Mouse (Mus musculus) retina, postnatal 7 days (tissue): ENCODE results near the gene Mus81.
"Not testable (repeated sequence)": the region's sequence is repeated elsewhere in the genome, so short reads cannot be mapped to it uniquely, and the experiment has no call there.

Experiments
- DNase-seq: peaks from one replicate; pipeline ENCODE4 v3.0.0-alpha.2; 2012; ENCODE audit warnings: low read depth, low spot score

Mus81 gene

DNA sequence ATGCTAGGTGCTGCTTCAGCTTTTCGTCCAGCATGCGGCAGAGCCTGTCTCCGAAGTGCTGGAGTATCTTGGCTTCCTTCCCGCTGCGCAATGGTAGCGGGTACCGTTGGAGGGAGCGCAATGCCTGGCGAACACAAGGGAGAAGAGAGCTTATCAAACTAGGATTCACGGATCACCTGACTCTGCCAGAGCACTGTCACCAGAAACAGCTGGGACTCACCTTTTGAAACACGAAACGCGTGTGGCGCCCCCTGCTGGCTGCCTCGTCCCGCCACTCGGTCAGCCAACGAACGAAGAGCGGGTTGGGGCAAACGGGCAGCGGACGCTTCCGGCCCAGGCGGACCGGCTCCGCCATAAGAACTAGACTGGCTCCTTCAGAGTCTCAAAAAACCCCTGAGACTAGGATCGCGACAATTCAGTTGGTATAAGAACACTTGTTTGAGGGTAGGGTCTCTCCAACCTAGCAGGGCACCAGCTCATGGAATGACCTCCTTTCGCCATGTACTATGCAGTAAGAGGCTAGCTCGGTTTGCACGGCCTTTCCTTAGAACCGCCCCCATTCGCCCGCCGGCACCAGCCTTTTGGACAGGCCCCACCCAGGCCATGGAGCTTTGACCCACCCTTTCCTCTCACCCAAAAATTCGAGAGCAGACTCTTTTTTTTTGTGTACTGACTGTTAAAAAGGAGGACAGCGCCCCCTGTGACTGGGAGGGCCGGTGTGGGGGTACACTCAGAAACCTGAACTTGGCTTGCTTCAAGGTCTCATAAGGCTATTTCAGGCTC, at the start of gene Mus81:
TSS of gene Mus81 (minus strand) at position 635 of the 783 bp plus-strand sequence.
- peak; percentile 81 for DNase-seq

DNA sequence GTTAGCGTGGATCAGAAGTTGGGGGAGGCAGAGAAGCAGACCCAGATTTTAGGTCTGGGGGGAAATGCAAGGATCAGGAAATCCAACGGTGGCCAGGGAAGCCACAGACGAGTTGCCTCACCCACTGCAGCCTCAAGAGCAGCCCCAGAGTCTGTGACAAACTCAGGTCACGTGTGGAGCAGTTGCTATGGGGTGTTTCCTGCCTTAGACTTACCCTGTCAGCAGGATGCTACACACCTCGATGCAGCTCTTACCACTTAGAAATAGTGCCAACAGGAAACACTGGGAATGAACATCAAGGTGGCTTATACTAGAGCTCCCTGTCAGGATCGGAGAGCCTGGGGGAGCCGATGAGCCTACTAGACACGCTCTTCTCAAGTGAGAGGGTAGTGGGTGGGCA, 44.3 kb upstream of the Mus81 start:
- DNase-seq = no peak

DNA sequence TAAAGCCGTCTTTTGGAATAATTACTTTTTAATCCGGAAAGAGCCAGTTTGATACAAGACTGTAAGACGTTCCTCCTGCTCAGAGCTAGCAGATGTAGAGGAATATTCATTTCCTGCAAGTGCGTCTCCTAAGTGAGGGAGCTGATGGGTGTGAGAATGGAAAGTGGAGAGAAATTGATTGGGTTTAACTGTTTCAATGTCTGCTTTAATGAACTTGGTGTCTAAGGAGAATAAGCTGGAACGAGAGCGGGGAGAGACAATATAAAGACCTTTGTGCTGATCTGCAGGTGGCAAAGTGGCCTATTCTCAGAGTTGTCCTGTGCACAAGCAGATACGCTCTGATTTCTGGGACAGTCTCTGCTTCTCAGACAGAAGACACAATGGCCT, 41.9 kb upstream of the Mus81 start:
- DNase-seq = no peak

DNA sequence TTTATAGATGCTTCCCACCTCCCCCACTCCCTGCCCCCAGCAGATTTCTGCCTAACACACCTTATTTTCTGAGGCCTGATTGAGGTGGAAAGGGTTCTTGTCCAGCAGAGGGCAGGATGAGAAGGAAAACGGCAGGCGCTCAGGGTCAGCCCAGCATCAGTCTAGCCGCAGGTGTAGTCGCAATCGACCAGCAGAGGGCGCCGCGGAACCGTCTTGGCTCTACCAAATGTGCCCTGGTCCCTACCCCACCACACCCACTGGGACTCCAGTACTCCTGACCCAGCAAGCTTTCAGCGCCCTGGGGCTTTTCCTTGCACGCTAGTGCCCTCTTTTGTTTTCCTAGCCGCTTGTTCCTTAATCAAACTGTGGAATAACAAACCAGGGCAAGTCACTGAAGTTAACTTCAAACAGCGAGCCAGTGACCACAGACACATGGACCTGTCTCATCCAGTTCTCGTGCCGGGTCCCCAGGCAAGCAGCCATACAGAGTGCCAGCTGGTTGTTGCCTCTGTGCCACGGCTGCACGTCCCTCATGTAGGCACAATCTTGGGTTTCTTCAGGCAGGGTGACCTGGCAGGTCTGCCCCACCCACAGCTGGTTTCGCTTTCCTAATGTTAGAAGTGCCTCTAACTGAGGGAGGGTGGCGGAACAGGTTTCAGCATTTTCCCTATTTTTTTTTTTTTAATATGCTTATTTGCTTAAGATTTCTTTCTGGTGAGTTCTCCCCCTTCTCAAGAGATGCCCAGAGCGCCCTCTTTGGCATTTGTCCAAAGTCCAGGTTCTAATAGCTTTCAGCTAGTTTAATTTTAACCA, 41.3 kb upstream of the Mus81 start:
- peak; percentile 84 for DNase-seq

DNA sequence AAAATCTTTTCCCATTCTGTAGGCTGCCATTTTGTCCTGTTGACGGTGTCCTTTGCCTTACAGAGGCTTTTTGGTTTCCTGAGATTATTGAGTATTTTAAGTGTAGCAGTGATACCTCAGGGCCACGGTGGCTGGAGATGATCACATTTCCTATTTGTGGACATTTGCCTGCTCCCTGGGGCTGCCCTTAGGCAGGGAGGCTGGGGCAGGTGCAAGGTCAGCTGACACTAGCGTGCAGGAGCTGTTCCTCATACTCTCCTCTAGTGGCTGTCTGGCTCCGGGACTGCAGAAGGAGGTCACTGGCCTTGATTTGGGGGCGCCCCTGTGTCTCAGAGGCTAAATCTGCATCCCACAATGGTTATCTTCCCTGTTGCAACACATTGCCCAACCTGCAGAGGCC, 37.0 kb upstream of the Mus81 start:
- DNase-seq = no peak

DNA sequence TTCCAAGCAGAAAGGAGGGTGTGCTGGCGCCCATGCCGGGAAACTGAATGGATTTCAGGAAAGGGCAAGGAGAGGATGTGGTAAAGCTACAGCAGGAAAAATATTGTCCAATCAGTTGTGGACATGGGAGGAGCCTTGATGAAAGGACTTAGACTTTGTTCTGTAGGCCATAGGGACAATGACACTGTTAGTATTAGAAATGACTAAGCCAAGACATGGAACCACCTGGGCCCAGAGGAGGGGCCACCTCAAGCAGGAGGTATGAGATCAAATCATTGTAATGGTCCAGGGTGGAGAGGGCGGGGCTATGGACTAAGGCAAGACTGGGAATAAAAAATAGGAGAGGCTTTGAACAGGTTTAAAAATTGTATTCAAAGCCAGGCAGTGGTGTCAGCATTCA, 30.5 kb upstream of the Mus81 start:
- no peak for DNase-seq

DNA sequence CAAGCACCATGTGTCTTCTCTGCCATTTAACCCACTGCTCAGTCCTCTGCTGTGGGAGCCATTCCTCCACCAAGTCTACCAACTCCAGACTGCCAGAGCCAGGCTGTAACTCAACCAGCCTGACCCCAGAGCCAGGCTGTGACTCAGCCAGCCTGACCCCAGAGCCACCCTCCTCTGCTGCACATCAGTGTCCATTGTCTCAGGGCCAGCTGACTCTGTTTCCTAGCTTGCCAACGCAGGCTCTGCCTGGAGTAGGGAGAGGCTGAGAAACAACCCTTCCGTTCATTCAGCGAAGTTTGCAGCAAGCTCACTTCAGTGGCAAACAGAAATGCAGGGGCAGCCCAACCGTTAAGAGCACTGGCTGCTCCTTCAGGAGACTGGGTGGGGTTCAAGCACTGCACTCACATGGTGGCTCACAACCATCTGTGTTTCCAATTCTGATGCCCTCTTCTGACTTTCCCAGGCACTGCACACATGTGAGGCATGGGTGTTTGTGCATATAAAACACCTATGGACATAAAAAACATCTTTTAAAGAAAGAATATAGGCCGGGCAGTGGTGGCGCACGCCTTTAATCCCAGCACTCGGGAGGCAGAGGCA, 28.8 kb upstream of the Mus81 start:
- DNase-seq = no peak

DNA sequence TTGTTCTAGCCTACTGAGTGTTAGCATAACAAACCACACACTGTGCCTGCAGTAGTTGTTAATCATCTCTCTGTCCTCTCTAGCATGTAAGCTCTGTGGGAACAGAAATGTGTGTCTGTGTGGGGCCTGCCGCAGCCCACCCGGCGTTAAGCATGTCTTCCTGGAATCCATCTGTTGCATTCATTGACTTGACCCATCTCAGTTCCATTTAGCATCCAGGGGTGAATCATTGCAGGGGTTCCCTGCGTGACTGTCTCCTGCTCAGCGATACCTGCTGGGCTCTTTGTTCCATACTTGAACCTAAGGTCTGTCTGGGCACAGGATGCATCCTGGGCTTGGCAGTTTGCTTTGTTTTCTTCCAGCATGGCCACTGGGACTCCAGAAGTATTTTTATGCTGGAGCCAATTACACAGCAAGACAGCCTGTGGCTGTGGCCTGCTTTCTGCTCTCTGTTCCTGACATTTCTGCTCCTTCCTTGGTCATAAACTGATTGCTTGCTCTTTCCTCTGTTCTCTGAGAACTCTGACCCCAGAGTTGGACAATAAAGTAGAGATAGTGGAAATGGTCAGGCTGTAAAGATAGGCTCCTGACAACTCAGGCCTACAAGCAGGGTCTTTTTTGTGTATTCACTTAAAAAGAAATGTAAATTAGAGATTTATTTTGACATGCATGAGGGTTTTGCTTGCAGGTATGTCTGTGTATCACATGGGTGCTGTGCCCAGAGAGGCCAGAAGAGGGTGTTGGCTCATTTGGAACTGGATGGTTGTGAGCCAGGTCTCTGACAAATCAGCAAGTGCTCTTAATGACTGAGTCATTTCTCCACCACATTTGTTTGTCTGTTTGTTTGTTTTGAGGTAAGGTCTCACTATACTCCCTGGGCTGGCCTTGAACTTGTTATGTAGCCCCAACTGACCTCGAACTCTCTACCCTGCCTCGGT, 27.9 kb upstream of the Mus81 start:
- no peak for DNase-seq

DNA sequence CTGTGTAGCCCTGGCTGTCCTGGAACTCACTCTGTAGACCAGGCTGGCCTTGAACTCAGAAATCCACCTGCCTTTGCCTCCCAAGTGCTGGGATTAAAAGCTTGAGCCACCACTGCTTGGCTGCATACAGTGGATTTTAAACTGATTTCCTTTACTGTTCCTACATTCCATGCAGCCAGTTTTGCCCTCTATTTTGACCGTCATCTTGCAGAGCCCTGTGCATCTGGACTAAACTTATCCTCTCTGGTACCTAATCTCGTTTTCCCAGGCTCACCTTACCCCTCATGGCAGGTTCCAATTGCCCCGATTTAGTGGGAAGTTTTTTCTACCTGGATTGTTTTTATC, 24.8 kb upstream of the Mus81 start:
- no peak for DNase-seq

DNA sequence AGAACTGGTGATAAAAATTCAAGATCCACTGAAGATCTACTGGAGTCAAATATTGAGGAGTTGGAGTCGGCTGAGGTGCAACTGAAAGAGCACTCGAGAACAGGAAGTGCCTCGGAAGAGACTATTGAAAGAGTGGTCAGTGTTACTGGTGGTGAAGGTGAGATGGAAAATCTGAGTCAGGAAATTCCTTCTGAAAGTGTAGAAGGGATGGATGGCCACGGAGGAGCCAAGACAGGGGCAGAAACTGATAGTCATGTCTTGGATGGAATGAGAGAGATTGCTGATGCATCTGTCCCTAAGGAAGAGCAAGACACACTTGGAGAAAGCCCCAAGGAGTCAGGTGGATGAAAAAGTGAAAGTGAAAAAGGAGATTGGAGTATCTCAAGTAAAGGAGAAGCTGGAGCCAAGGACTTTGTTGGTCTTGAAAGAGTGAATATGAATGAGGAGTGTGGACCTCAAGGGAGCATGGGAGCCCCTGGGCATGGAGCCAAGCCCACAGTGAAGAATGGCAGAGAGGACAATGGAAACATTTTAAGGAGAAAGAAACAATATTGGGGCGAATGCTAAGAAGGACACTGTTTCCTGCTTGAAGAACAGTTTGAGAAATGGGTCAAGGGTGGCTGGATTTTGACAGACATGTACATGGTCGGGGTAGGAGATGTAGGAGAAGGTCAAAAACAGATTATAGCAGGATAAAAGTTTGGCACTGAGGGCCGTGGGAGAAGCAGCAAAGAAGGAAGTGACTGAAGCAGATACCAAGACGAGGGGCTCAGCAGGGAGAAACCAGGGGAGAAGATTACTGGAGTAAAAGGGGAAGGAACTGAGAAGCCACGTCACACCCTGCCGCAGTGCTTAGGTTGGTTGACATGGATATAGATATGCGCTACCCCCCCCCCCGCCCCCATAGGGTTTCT, 24.1 kb upstream of the Mus81 start:
- DNase-seq = no peak

DNA sequence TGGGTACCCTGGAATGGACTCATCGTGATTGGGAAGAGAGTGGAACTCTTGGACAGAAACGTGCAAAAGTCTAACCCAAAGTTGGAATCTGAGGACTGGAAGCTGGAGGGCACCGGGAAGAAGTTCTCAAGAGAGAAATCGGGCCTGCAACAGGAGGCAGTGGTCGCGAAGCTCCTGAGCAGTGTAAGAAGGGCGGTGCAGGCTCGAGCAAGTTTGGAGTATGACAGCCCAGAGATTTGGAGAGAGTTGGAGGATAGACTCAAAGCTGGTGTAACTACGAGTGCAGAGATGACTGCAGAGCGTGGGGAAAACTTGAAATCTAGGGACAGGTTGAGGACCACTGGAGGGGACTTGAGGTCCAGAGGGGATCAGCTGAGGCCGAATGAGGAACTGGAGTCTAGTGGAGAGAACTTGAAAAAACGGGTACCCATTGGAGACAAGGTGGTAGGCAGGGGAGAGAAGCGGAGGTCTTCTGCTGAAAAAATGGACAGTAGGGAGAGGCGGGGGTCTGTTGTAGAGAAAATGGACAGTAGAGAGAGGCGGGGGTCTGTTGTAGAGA, 23.0 kb upstream of the Mus81 start:
- no peak for DNase-seq

DNA sequence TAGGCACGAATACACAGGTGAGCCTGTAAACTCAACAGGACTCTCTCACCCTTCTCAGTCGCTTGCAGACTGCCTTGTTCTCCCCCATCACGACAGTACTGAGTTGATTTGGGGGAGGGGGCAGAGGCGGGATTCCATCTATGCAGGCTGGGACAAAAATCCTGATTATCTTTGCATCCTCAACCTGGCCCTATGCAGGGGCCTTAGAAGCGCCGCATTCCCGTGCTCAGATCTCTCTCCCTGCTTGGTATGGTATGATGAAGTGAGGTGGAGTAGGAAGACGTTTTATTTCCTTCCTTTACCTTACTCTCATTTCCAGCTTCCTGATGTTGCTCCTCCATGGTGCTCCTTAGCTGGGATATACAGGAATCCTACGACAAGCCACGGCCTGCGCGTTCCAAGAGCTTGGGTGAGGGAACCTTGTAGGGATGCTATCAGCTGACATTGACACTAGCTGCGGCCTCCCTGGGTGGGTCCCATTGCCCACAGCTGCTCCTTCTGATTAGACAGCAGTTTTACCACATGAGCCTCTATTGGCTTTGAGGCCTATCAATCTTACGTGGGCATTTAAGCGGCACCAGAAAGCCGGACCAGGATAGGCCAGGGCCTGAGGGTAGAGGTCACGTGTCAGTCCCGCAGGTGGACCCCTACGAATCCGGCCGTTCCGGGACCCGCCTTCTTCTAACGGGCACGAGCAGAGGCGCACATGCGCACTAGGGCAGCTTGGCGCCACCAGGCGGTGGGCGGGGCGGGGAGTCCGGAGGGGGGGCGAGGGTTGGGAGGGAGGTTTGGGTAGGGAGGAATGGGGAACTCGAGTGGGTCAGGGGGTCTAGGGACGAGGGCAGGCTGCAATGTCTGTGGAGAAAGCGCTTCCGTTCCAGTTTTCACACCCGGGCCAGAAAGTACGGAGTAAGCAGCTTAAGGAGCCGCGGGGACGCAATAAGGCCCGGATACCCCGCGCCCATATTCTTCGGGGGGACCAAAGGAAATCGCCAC, 22.1 kb upstream of the Mus81 start, which contains the start of gene Snx32:
TSS of gene Snx32 (minus strand) at position 508 of the 996 bp plus-strand sequence.
- peak; percentile 97 for DNase-seq

DNA sequence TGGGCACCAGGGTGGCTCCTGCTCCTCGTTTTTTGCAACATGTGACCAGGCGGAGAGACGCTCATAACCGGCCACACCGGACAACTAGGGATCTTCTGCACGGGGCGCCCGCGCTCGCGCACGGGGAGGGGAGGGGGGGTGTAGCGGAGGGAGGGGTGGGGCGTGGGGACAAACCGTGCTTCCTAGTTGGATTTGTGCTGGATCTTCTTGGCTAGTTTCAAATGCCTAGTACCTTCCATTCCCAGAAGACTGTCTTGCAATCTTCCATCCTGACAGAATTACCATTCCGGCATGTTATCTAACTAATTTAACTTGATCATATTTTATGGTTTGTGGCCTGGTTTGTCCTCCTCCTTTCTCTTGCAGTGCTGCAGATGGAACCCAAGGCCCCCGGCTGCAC, 15.5 kb upstream of the Mus81 start, which contains the start of gene 1700020D05Rik:
TSS of gene 1700020D05Rik (minus strand) at position 101 of the 400 bp plus-strand sequence.
- no peak for DNase-seq

DNA sequence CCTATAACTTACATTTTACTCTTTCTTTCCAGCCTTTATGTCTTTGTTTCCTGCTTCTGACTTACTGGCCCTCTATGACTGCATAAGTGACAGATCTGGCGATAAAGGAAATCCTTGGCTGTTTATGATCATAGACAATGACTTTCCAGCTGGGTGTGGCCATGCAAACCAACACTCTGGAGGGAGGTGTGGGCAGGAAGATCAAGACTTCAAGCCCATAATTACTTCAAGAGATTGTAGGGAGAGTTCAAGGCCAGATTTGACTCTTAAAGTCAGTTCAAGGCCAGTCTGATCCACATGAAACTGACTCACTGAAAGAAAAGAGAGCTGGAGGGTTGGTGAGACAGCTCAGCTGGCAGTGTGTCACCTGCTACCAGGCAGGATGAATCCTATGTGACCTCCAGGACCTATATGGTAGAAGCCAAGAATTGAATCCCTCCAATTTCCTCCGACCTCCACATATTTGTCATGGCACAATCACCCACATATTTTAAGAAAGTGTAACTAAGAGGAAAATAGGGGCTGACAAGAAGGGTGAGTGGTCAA, 12.2 kb upstream of the Mus81 start:
- no peak for DNase-seq

DNA sequence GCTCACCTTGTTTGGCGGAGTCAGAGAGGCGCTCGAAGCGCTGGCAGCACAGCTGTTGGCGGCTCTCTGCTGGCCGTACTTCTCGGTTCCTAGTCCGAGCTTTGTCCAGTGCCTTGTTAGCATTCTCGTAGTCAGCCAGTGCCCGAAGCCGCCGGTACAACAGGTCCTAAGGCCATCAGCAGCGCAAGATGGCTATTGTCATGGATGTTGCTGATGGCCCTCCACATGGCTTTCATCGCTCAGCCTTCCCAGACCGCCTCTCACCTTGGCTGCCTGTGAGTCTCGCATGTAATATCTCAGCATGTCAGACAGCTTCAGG, 7.8 kb upstream of the Mus81 start:
- DNase-seq = no peak

DNA sequence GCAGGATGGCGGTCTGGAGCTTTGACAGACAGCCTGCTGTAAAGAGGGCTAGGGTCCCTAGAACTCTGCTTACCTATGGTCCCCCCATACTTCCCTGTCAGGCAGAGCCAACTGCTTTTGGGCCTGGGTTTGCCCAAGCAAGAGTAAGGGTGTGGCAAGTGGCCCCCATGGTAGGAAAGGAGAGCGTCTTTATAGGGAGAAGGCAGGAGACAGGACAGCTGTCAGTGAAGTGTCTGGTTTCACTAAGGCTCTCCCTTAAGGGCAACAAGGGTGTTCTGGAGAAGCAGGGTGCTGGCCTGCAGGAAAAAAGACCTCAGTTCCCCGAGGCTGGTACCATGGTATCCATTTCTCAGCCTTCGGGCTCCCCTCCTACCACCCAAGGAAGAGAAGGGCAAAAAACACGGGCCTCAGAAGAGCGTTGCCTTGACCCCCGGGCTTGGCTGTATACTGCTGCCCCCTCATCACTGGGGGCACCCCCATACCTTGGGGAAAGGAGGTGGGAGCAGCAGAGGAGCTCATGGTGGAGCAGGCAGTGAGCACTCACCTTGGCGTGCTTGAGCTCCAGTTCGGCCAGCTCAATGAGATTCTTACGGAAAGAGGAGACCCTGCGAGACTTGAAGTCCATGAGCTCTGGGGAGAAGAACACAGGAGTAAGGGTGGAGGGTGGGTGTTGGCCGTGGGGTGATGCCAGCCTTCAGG, 7.3 kb upstream of the Mus81 start:
- DNase-seq = no peak

DNA sequence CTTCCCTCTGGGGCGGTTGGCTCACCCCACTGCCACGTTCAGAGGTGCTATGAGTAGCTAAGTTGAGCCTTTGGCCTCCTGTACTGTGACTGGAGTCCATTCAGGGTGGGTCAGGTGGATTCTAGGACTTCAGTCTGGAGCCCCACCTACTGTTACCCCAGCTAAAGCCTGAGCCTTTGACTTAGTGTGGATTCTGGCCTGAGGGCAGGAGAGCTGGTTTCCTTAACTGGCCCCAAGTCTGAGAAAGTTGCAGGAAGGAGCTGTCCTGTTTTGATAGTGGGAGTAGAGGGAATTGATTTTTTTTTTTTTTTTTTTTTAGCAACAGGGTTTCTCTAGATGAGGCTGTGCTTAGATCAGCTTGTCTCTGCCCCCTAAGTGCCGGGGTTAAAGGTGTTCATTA, 6.1 kb upstream of the Mus81 start:
- DNase-seq = no peak

DNA sequence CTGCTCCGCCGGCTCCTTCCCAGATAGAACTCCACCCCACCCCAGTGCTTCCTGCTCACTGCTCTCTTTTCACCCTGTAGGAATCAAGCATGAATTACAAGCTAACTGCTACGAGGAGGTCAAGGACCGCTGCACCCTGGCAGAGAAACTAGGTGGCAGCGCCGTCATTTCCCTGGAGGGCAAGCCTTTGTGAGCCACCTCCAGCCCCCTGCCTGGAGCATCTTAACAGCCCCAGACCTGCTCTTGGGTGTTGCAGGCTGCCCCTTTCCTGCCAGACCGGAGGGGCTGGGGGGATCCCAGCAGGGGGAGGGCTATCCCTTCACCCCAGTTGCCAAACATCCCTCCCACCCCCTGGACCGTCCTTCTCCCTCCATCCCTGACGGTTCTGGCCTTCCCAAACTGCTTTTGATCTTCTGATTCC, 5.1 kb upstream of the Mus81 start:
- DNase-seq = not testable (repeated sequence)
